Mouse (Mus musculus) common myeloid progenitor, adult 5-6 weeks (primary cell): ENCODE measurements around the gene Mroh3. TPM values are rescaled to one million over a fixed set of nuclear protein-coding genes. Genes with fewer than 3 reads are reported as not detected.

Experiments used
- ATAC-seq: replicated peaks from 2 replicates; pipeline ENCODE4 v1.8.0; 2016; ENCODE audit warnings: low read depth, mild to moderate bottlenecking, moderate TSS enrichment, inconsistent platforms; ENCODE audit not compliant: poor library complexity, severe bottlenecking
- total RNA-seq: library from RNA; stranded (forward); fragments of 200-1000, 187-1606 nt; gene quantifications from 2 replicates; pipeline ENCODE4 v1.2.3, GENCODE M21; 2017

Gene Mroh3
- total RNA-seq, 1 experiment from 2014 or later, result not detected

- ATAC-seq, result no peak
These were observed 80.0 kb downstream of the Mroh3 start for GRCm38 (mm10) chr1:136132386-136133201.

Other genes with a start within 250 kb of the Mroh3 start
- gene Igfn1, start 206.5 kb downstream of the Mroh3 start, total RNA-seq, result not detected in 2 replicates
- 20.9 and 22.0 TPM in 2 replicates for gene Tmem9, start 204.7 kb downstream of the Mroh3 start, total RNA-seq
- gene Ascl5, start 162.0 kb downstream of the Mroh3 start, total RNA-seq, result not detected in 2 replicates
- gene Cacna1s, start 160.1 kb downstream of the Mroh3 start, total RNA-seq, result not detected in 2 replicates
- 13.4 and 13.5 TPM in 2 replicates for gene Kif21b, start 81.4 kb downstream of the Mroh3 start, total RNA-seq
- not detected in 2 replicates for gene Inava, start 21.4 kb upstream of the Mroh3 start, total RNA-seq
- not detected in 2 replicates for gene Gpr25, start 48.0 kb upstream of the Mroh3 start, total RNA-seq
- 25.4 and 27.8 TPM in 2 replicates for gene Camsap2, start 133.3 kb upstream of the Mroh3 start, total RNA-seq
- 10.0 and 11.6 TPM in 2 replicates for gene Ddx59, start 202.4 kb upstream of the Mroh3 start, total RNA-seq